Comparison of ENCODE assay signal across 32 mouse cellular contexts in the genomic region with DNA sequence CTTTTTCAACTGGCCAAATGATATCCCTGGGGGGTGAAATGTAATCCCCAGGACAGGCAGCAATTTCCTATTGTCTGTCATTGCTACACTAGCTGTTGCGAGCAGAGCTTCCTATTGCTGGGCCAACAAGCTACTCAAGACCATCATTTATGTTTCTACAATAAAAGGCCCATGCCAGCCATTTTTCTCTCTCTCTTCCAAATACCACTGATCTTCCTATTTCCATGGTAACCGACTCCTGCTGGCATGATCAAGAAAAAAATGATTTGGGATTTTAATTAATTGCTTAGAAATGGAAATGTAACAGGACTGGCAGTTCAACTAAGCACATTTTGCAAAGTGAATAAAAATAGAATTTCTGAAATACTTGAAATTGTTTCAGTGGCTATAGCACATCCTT.
DNase-seq lines count a peak whose midpoint lies in the region; ATAC-seq and TF ChIP-seq lines count a peak whose summit lies in the region.
"Had no signal": no experiment of that assay in that cellular context is flagged by ENCODE, and none has a peak within 500 bp of the region (broad histone marks: within the 10 kb centered on the region; RNA-seq: fewer than 3 reads in every experiment).

No protein-coding gene starts in this region.

- peak; percentile 18; the same call in 1 of the 2 replicates for ATAC-seq in forebrain, postnatal 0 days
- ATAC-seq in midbrain, embryonic 16.5 days: peak; percentile 25; the same call in 1 of the 2 replicates
- no peak for ATAC-seq in midbrain, embryonic 11.5 days (ENCODE audit: low FRiP score)
- ATAC-seq: CD4-positive, CD25-positive, alpha-beta regulatory T cell, adult 4 months; hindbrain, embryonic 16.5 days; intestine, embryonic 15.5 days; lung, postnatal 0 days had no signal

- no peak overlapping the region for H3K4me3 ChIP-seq in forebrain, postnatal 0 days (ENCODE audit: low read depth, low read length)
- H3K4me3 ChIP-seq in forebrain, embryonic 10.5 days: no peak overlapping the region
- no peak overlapping the region for H3K4me3 ChIP-seq in midbrain, embryonic 16.5 days (ENCODE audit: low read depth, low read length)
- no peak overlapping the region for H3K4me3 ChIP-seq in midbrain, embryonic 11.5 days (ENCODE audit: low read depth, low read length)
- H3K4me3 ChIP-seq: embryonic facial prominence, embryonic 13.5 days; hindbrain, embryonic 10.5 days; intestine, embryonic 15.5 days; limb, embryonic 10.5 days; limb, embryonic 15.5 days; liver, embryonic 13.5 days; megakaryocyte, embryonic 14.5 days; stomach, embryonic 15.5 days had no signal

- no peaks in the 10 kb centered on the region for H3K27me3 ChIP-seq in forebrain, postnatal 0 days (ENCODE audit: insufficient read depth, low read length)
- H3K27me3 ChIP-seq in forebrain, embryonic 10.5 days (ENCODE audit: poor library complexity, severe bottlenecking): no peaks in the 10 kb centered on the region
- H3K27me3 ChIP-seq in midbrain, embryonic 16.5 days (ENCODE audit: control insufficient read depth, insufficient read depth, low read depth, low read length): no peaks in the 10 kb centered on the region
- H3K27me3 ChIP-seq in midbrain, embryonic 11.5 days (ENCODE audit: control insufficient read depth, insufficient read depth, low read length): no peaks in the 10 kb centered on the region
- H3K27me3 ChIP-seq: embryonic facial prominence, embryonic 13.5 days; intestine, embryonic 15.5 days; limb, embryonic 15.5 days; liver, embryonic 13.5 days; megakaryocyte, embryonic 14.5 days; stomach, embryonic 15.5 days had no signal

- WGBS in forebrain, postnatal 0 days: 43% methylated on average over 2 of the region's 2 CpGs
- 76% methylated on average over 2 of the region's 2 CpGs for WGBS in forebrain, embryonic 10.5 days
- 56% methylated on average over 2 of the region's 2 CpGs for WGBS in midbrain, embryonic 16.5 days
- WGBS in midbrain, embryonic 11.5 days: 71% methylated on average over 2 of the region's 2 CpGs

- H3K4me1 ChIP-seq in forebrain, postnatal 0 days (ENCODE audit: insufficient read depth): 0 out of 2 replicates have a peak, but pooled peaks cover 4% of the 10 kb centered on the region
- no peaks in the 10 kb centered on the region for H3K4me1 ChIP-seq in forebrain, embryonic 10.5 days
- H3K4me1 ChIP-seq in midbrain, embryonic 16.5 days (ENCODE audit: control insufficient read depth, insufficient read depth, low read length): no peaks in the 10 kb centered on the region
- H3K4me1 ChIP-seq in midbrain, embryonic 11.5 days (ENCODE audit: control insufficient read depth, insufficient read depth, low read length): no peaks in the 10 kb centered on the region
- H3K4me1 ChIP-seq: embryonic facial prominence, embryonic 13.5 days; hindbrain, embryonic 10.5 days; intestine, embryonic 15.5 days; limb, embryonic 10.5 days; limb, embryonic 15.5 days; liver, embryonic 13.5 days; megakaryocyte, embryonic 14.5 days; stomach, embryonic 15.5 days had no signal

- TF ChIP-seq CTCF in forebrain, postnatal 0 days (IDR thresholded peaks at IDR 0.05; ENCODE audit: low read depth): no peak

- no peak overlapping the region for H3K9ac ChIP-seq in forebrain, postnatal 0 days
- H3K9ac ChIP-seq in midbrain, embryonic 16.5 days (ENCODE audit: low read depth, low read length): no peak overlapping the region
- no peak overlapping the region for H3K9ac ChIP-seq in midbrain, embryonic 11.5 days (ENCODE audit: low read length)
- H3K9ac ChIP-seq: embryonic facial prominence, embryonic 13.5 days; intestine, embryonic 15.5 days; limb, embryonic 15.5 days; liver, embryonic 13.5 days; stomach, embryonic 15.5 days had no signal

- H3K4me2 ChIP-seq in forebrain, postnatal 0 days (ENCODE audit: low read depth): no peak overlapping the region
- H3K4me2 ChIP-seq in midbrain, embryonic 16.5 days (ENCODE audit: low read length): no peak overlapping the region
- H3K4me2 ChIP-seq in midbrain, embryonic 11.5 days: no peak overlapping the region
- H3K4me2 ChIP-seq: embryonic facial prominence, embryonic 13.5 days; intestine, embryonic 15.5 days; limb, embryonic 15.5 days; liver, embryonic 13.5 days; stomach, embryonic 15.5 days had no signal

- no peaks in the 10 kb centered on the region for H3K36me3 ChIP-seq in forebrain, postnatal 0 days (ENCODE audit: insufficient read depth)
- no peaks in the 10 kb centered on the region for H3K36me3 ChIP-seq in forebrain, embryonic 10.5 days (replicated peaks)
- H3K36me3 ChIP-seq in midbrain, embryonic 16.5 days (ENCODE audit: control insufficient read depth, insufficient read depth, low read length): no peaks in the 10 kb centered on the region
- H3K36me3 ChIP-seq in midbrain, embryonic 11.5 days (ENCODE audit: control insufficient read depth, insufficient read depth, low read length): no peaks in the 10 kb centered on the region
- H3K36me3 ChIP-seq: embryonic facial prominence, embryonic 13.5 days; hindbrain, embryonic 10.5 days; intestine, embryonic 15.5 days; limb, embryonic 10.5 days; limb, embryonic 15.5 days; liver, embryonic 13.5 days; stomach, embryonic 15.5 days had no signal

- H3K9me3 ChIP-seq in forebrain, postnatal 0 days (ENCODE audit: low read length): no peaks in the 10 kb centered on the region
- peaks cover 2% of the 10 kb centered on the region; the same call in 1 of the 2 replicates for H3K9me3 ChIP-seq in forebrain, embryonic 10.5 days
- H3K9me3 ChIP-seq in midbrain, embryonic 16.5 days (replicated peaks; ENCODE audit: control insufficient read depth, low read length, poor library complexity, severe bottlenecking): no peaks in the 10 kb centered on the region
- H3K9me3 ChIP-seq in midbrain, embryonic 11.5 days (ENCODE audit: control insufficient read depth, low read length): no peaks in the 10 kb centered on the region
- H3K9me3 ChIP-seq: embryonic facial prominence, embryonic 13.5 days; hindbrain, embryonic 10.5 days; intestine, embryonic 15.5 days; limb, embryonic 10.5 days; limb, embryonic 15.5 days; liver, embryonic 13.5 days; stomach, embryonic 15.5 days had no signal

- DNase-seq in forebrain, postnatal 0 days: peak; percentile 52
- DNase-seq in forebrain, embryonic 10.5 days (ENCODE audit: extremely low spot score, low spot score): no peak
- DNase-seq in midbrain, embryonic 11.5 days (ENCODE audit: low spot score, missing footprints): no peak
- peak; percentile 4 to 6 for DNase-seq in layer of hippocampus, adult 8-10 months (ENCODE audit: low spot score in 2 of 2)
- no peak for DNase-seq in urinary bladder, adult 2 months (ENCODE audit: low spot score)
- no peak for DNase-seq in right cerebral cortex, postnatal 36 days (ENCODE audit: low spot score in 2 of 2)
- DNase-seq: adrenal gland, postnatal 14 days; cerebellum, adult 11 months; cerebellum, adult 9-10 months; embryo, embryonic 11 days; gastrocnemius, postnatal 14 days; heart, postnatal 14 days; kidney, adult 2 months; kidney, postnatal 4 days; liver, embryonic 13.5 days; lung, adult 18-20 months; lung, postnatal 4 days; retina, postnatal 1 day; right cerebral cortex, postnatal 14 days; thymus, postnatal 25 days had no signal

- H3K27ac ChIP-seq in forebrain, postnatal 0 days (ENCODE audit: low read depth, low read length): peak overlapping the region; percentile 54; the same call in 1 of the 2 replicates
- no peak overlapping the region for H3K27ac ChIP-seq in forebrain, embryonic 10.5 days
- H3K27ac ChIP-seq in midbrain, embryonic 16.5 days (ENCODE audit: low read length): 0 out of 2 replicates have a peak overlapping the region, but pooled peaks have one; percentile 26
- H3K27ac ChIP-seq in midbrain, embryonic 11.5 days (ENCODE audit: low read depth, low read length): no peak overlapping the region
- H3K27ac ChIP-seq: embryonic facial prominence, embryonic 13.5 days; hindbrain, embryonic 10.5 days; intestine, embryonic 15.5 days; kidney, postnatal 0 days; limb, embryonic 10.5 days; limb, embryonic 15.5 days; liver, embryonic 13.5 days; stomach, embryonic 15.5 days had no signal

Comparison
In these comparisons a context has a peak if more than half of its experiments do, and no peak if none do; other contexts are left out.
1. DNase-seq: peak in forebrain, postnatal 0 days (single experiment) and layer of hippocampus, adult 8-10 months (2 of 2); none in forebrain, embryonic 10.5 days (single experiment), midbrain, embryonic 11.5 days (single experiment), urinary bladder, adult 2 months (single experiment) and right cerebral cortex, postnatal 36 days (0 of 2).
2. H3K27ac ChIP-seq: peak in forebrain, postnatal 0 days (single experiment) and midbrain, embryonic 16.5 days (single experiment); none in forebrain, embryonic 10.5 days (single experiment) and midbrain, embryonic 11.5 days (single experiment).